Mouse (Mus musculus): Measurements from ENCODE around the gene Nrp1.

DNA sequence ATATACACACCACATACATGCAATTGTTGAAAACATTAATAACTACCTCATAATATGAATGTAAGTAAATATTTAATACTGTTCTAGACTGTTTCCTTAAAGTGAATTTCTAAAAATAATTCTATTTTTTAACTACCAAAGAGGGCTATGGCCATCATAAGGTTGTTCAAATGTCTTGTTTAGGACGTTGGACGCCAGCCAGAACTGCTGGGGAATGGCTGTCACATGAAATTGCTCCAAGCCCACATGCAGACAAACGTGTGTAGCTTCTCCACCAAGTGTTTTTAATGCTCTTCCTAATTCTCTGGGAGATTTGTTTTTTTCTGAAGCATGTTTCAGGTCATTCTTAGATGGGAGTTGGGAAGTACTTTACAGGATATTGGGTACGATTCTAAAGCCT is 55.0 kb downstream of the Nrp1 start:
- TF ChIP-seq POLR2A (IDR thresholded peaks at IDR 0.05; ENCODE audit: low read depth, low read length) (no peak), PAX5 (IDR thresholded peaks at IDR 0.05; ENCODE audit: low read length) (no peak), EP300 (IDR thresholded peaks at IDR 0.05; ENCODE audit: low read length) (no peak), MEF2A (IDR thresholded peaks at IDR 0.05; ENCODE audit: borderline replicate concordance, low read depth, low read length) (no peak), CTCF (conservative IDR thresholded peaks at IDR 0.05 in 1 of 2, IDR thresholded peaks at IDR 0.05 in 1 of 2; ENCODE audit: low read depth in 2 of 2, low read length in 2 of 2) (no peak)

All from CH12.LX (cell line).